Mouse (Mus musculus) urinary bladder, adult 18-20 months (tissue): ENCODE measurements around the gene Mettl14.

ENCODE experiments used
- DNase-seq, 2 experiments: peaks; one replicate each; pipeline ENCODE4 v3.0.0; 2022; ENCODE audit warnings: low spot score in 2 of 2, mixed read lengths in 2 of 2

Mettl14 gene

GRCm38 (mm10) chr3:123320341-123320740, 65.6 kb downstream of the Mettl14 start:
- DNase-seq: no peak
